Mouse (Mus musculus) embryonic facial prominence, embryonic 10.5 days (tissue): ENCODE results near the gene Mta3. TPM values are rescaled to one million over a fixed set of nuclear protein-coding genes. Genes with fewer than 3 reads are reported as not detected.
A peak's percentile ranks its signal among the peaks of the same experiment; 100 is the strongest.

ENCODE experiments used
- DNase-seq: peaks from one replicate; pipeline ENCODE4 v3.0.0-alpha.2; 2017; ENCODE audit warnings: low spot score
- H3K27ac ChIP-seq: fragments of 300-500 bp; sonication (generic); replicated peaks from 2 replicates; pipeline ENCODE4 v1.5.1; 2016; ENCODE audit warnings: mild to moderate bottlenecking
- H3K27me3 ChIP-seq: fragments of 300-500 bp; sonication (generic); replicated peaks from 2 replicates; pipeline ENCODE4 v1.6.1; 2016; ENCODE audit warnings: low read depth, mild to moderate bottlenecking; ENCODE audit not compliant: poor library complexity, severe bottlenecking
- H3K36me3 ChIP-seq: fragments of 300-500 bp; sonication (generic); replicated peaks from 2 replicates; pipeline ENCODE4 v1.6.1; 2016; ENCODE audit warnings: mild to moderate bottlenecking, moderate library complexity
- H3K4me1 ChIP-seq: fragments of 300-500 bp; sonication (generic); 2 replicates; pipeline ENCODE4 v1.6.1; 2016
- H3K4me3 ChIP-seq: fragments of 300-500 bp; sonication (generic); 2 replicates; pipeline ENCODE4 v1.5.1; 2016; ENCODE audit warnings: mild to moderate bottlenecking, moderate library complexity
- H3K9me3 ChIP-seq: fragments of 300-500 bp; sonication (generic); 2 replicates; pipeline ENCODE4 v1.6.1; 2016; ENCODE audit warnings: mild to moderate bottlenecking
- WGBS: fragments of 180-500 bp; shearing (Covaris S2); methylation state at CpG from one replicate; pipeline ENCODE4 v1.1.7; 2016; 5-methylcytosine and 5-hydroxymethylcytosine counted together
- polyA plus RNA-seq: library from polyadenylated mRNA; unstranded; fragments of >200 nt; fragmentation: Nextera tagmentation; extraction: Ambion mirVana; gene quantifications from 2 replicates; pipeline ENCODE4 v1.2.1, GENCODE M21; 2016

The Mta3 gene
- polyA plus RNA-seq, 1 experiment from 2014 or later: 40.5 TPM

DNA sequence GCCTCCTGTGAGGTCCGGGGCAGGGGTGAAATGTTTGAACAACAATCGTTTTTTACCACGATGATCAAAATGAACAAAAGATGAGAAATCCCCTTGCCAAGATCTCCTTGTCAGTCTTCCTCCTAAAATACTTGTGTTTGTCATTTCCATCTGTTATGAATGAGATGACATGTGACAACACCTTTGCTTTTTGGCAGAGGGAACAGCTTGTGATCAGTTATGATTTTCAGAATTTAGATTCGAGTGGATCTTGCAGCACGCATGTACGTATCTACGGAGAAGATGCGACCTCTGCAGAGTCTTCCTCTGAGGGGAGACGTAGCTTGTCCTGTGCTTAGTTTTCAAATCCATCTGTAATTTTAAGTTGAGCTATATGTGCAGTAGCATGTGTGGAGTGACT is 66.1 kb downstream of the Mta3 start:
- H3K4me3 ChIP-seq: no peak overlapping the region
- peaks cover 31% of the 10 kb centered on the region for H3K36me3 ChIP-seq
- H3K9me3 ChIP-seq: no peaks in the 10 kb centered on the region
- H3K27ac ChIP-seq: no peak overlapping the region
- H3K4me1 ChIP-seq: peaks cover 6% of the 10 kb centered on the region; the same call in 1 of the 2 replicates
- 93% methylated on average over 9 of the region's 9 CpGs for WGBS
- no peak for DNase-seq
- no peaks in the 10 kb centered on the region for H3K27me3 ChIP-seq

GRCm38 (mm10) chr17:83772711-83773110 is 66.7 kb downstream of the Mta3 start:
- Histone ChIP-seq H3K4me3 (no peak overlapping the region), H3K27me3 (no peaks in the 10 kb centered on the region), H3K36me3 (peaks cover 25% of the 10 kb centered on the region), H3K27ac (no peak overlapping the region), H3K9me3 (no peaks in the 10 kb centered on the region), H3K4me1 (peaks cover 6% of the 10 kb centered on the region; the same call in 1 of the 2 replicates)
- DNase-seq: peak; percentile 41
- 62% methylated on average over 8 of the region's 8 CpGs for WGBS

GRCm38 (mm10) chr17:83776965-83777364 is 71.0 kb downstream of the Mta3 start:
- DNase-seq: no peak
- no peak overlapping the region for H3K4me3 ChIP-seq
- H3K4me1 ChIP-seq: peaks cover 6% of the 10 kb centered on the region; the same call in 1 of the 2 replicates
- 95% methylated on average over 7 of the region's 7 CpGs for WGBS
- no peaks in the 10 kb centered on the region for H3K9me3 ChIP-seq
- no peak overlapping the region for H3K27ac ChIP-seq
- H3K27me3 ChIP-seq: no peaks in the 10 kb centered on the region
- peaks cover 9% of the 10 kb centered on the region for H3K36me3 ChIP-seq

- Histone ChIP-seq H3K27me3 (no peaks in the 10 kb centered on the region), H3K4me3 (no peak overlapping the region), H3K36me3 (peaks cover 13% of the 10 kb centered on the region), H3K4me1 (peaks cover 3% of the 10 kb centered on the region; the same call in 1 of the 2 replicates), H3K27ac (no peak overlapping the region), H3K9me3 (no peaks in the 10 kb centered on the region)
- 87% methylated on average over 9 of the region's 9 CpGs for WGBS
- DNase-seq: no peak
Measured at GRCm38 (mm10) chr17:83777462-83778051, 71.6 kb downstream of the Mta3 start.

DNA sequence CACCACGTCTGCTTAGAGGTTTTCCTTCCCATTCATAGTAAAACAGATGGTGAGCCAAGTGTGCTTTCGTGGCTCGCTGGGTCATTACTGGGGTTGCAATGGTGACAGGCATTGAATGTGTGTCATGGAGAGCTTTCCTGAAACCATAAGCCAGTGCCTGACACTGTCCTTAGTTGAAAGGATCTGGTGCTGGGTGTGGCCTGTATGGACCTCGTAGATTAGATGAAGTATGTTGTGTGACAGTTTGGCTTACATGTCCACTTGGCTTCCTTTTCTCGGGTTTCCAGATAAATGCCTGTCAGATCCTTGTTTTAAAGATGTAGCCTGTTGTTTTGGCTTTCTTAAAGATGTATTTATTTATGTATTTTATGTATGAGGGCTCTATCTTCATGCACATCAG is 74.3 kb downstream of the Mta3 start:
- no peaks in the 10 kb centered on the region for H3K27me3 ChIP-seq
- no peaks in the 10 kb centered on the region for H3K9me3 ChIP-seq
- H3K36me3 ChIP-seq: peaks cover 22% of the 10 kb centered on the region
- DNase-seq: no peak
- H3K4me1 ChIP-seq: peaks cover 6% of the 10 kb centered on the region; the same call in 1 of the 2 replicates
- no peak overlapping the region for H3K27ac ChIP-seq
- no peak overlapping the region for H3K4me3 ChIP-seq
- WGBS: 88% methylated on average over 5 of the region's 5 CpGs

GRCm38 (mm10) chr17:83782740-83783139 is 76.8 kb downstream of the Mta3 start:
- peak; percentile 38 for DNase-seq
- Histone ChIP-seq H3K4me1 (peaks cover 6% of the 10 kb centered on the region; the same call in 1 of the 2 replicates), H3K9me3 (no peaks in the 10 kb centered on the region), H3K36me3 (peaks cover 20% of the 10 kb centered on the region), H3K27me3 (no peaks in the 10 kb centered on the region), H3K27ac (no peak overlapping the region), H3K4me3 (no peak overlapping the region)
- 63% methylated on average over 5 of the region's 5 CpGs for WGBS

- H3K4me3 ChIP-seq: no peak overlapping the region
- no peaks in the 10 kb centered on the region for H3K27me3 ChIP-seq
- 93% methylated on average over 6 of the region's 6 CpGs for WGBS
- H3K27ac ChIP-seq: no peak overlapping the region
- H3K4me1 ChIP-seq: peaks cover 9% of the 10 kb centered on the region; the same call in 1 of the 2 replicates
- no peaks in the 10 kb centered on the region for H3K9me3 ChIP-seq
- DNase-seq: no peak
- H3K36me3 ChIP-seq: peaks cover 25% of the 10 kb centered on the region
Measured at GRCm38 (mm10) chr17:83786418-83786817, 80.5 kb downstream of the Mta3 start.

DNA sequence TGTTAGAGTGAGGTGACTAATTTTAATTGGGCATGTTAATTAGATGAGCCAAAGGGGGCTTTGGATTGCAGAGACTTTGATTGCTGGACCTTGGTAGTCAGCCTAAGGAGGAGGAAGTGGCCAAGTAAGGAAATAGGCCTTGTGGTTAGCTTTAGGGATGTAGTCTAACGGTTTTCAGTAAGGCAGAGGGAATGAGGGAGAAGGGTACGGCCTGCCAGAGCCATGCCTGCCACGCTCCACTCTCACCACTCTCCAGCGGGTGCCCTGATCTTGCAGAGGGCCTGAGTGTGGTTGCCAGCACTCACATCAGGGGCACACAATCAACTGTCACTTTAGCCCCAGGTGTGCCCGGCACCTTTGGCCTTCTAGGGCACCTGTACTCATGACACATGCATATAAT is 84.2 kb downstream of the Mta3 start:
- Histone ChIP-seq H3K27me3 (no peaks in the 10 kb centered on the region), H3K4me1 (0 out of 2 replicates have a peak, but pooled peaks cover 2% of the 10 kb centered on the region), H3K9me3 (no peaks in the 10 kb centered on the region), H3K27ac (no peak overlapping the region), H3K36me3 (peaks cover 25% of the 10 kb centered on the region), H3K4me3 (no peak overlapping the region)
- no peak for DNase-seq
- 86% methylated on average over 5 of the region's 5 CpGs for WGBS

DNA sequence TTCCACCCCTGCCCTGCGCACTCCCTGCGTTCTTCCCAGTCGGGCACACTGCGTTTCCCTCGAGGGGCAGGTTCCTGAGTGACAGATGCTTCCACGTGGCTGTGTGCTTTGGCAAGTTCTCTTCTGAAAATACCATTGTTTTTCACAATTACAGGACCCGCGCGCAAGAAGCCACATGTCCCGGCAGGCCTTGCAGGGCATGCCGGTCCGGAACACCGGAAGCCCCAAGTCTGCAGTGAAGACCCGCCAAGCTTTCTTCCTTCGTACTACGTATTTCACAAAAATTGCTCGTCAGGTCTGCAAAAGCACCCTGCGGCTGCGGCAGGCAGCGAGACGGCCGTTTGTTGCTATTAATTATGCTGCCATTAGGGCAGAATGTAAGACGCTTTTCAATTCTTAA is 86.4 kb downstream of the Mta3 start:
- Histone ChIP-seq H3K4me1 (0 out of 2 replicates have a peak, but pooled peaks cover 2% of the 10 kb centered on the region), H3K27me3 (no peaks in the 10 kb centered on the region), H3K4me3 (no peak overlapping the region), H3K36me3 (peaks cover 18% of the 10 kb centered on the region), H3K27ac (no peak overlapping the region; the same call in 1 of the 2 replicates), H3K9me3 (no peaks in the 10 kb centered on the region)
- 75% methylated on average over 23 of the region's 23 CpGs for whole genome bisulfite sequencing
- DNase-seq: no peak

DNA sequence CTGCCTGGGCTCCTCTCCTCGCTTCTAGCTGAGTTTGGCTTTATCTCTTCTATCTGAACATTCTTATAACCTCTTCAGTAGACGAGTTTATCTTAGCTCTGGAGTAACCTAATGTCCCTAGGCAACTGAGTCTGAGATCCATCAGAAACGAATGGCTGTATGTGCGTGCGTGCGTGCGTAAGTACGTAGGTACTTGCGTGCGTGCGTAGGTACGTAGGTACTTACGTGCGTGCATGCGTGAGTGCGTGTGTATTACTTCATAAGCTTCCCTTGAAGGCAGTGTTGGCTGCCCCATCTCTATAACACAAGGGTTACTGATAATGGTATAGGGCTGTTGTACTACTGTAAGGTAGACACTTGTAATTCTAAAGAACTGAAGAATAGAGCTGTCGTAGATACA is 89.2 kb downstream of the Mta3 start:
- Histone ChIP-seq H3K27me3 (no peaks in the 10 kb centered on the region), H3K4me3 (no peak overlapping the region), H3K36me3 (peaks cover 14% of the 10 kb centered on the region), H3K27ac (no peak overlapping the region), H3K4me1 (no peaks in the 10 kb centered on the region), H3K9me3 (no peaks in the 10 kb centered on the region)
- no peak for DNase-seq
- 96% methylated on average over 17 of the region's 17 CpGs for whole genome bisulfite sequencing

- no peak for DNase-seq
- Histone ChIP-seq H3K4me1 (peaks cover 4% of the 10 kb centered on the region; the same call in 1 of the 2 replicates), H3K9me3 (no peaks in the 10 kb centered on the region), H3K4me3 (no peak overlapping the region), H3K27me3 (no peaks in the 10 kb centered on the region), H3K27ac (no peak overlapping the region), H3K36me3 (peaks cover 10% of the 10 kb centered on the region)
- 93% methylated on average over 11 of the region's 11 CpGs for WGBS
Measured at GRCm38 (mm10) chr17:83799506-83800050, 93.6 kb downstream of the Mta3 start.

- H3K27ac ChIP-seq: no peak overlapping the region
- no peaks in the 10 kb centered on the region for H3K27me3 ChIP-seq
- H3K4me1 ChIP-seq: peaks cover 7% of the 10 kb centered on the region; the same call in 1 of the 2 replicates
- DNase-seq: no peak
- H3K36me3 ChIP-seq: peaks cover 32% of the 10 kb centered on the region
- no peaks in the 10 kb centered on the region for H3K9me3 ChIP-seq
- 72% methylated on average over 9 of the region's 9 CpGs for WGBS
- no peak overlapping the region for H3K4me3 ChIP-seq
Measured at GRCm38 (mm10) chr17:83803987-83804386, 98.0 kb downstream of the Mta3 start.

DNA sequence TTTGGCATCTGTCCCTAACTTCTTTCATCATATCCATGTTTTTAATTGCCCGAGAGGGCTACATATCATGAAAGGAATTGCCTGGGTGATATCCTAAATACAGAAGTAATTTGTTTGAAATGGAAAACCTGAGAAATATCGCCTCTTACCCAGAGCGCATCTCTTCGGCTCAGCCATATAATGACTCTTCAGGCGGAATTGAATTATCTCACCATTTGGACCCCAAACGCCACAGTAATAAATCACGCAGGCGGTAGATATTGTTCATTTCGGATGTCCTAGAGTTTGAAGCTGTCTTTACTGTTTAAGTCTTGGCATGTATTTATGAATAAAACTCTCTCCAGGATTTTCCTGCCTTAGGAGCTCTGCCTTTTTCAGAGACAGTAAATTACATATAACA is 99.1 kb downstream of the Mta3 start:
- Histone ChIP-seq H3K4me1 (peaks cover 7% of the 10 kb centered on the region; the same call in 1 of the 2 replicates), H3K9me3 (no peaks in the 10 kb centered on the region), H3K36me3 (peaks cover 32% of the 10 kb centered on the region), H3K27me3 (no peaks in the 10 kb centered on the region), H3K27ac (no peak overlapping the region), H3K4me3 (no peak overlapping the region)
- DNase-seq: no peak
- WGBS: 95% methylated on average over 9 of the region's 9 CpGs
